Mouse (Mus musculus): ENCODE data around the gene Tpx2. TPM values are rescaled to one million over a fixed set of nuclear protein-coding genes. Genes with fewer than 3 reads are reported as not detected.
A peak's percentile ranks its signal among the peaks of the same experiment; 100 is the strongest.

Tpx2 gene
- total RNA-seq, 2 experiments from 2014 or later: 1.7 to 2.2 TPM

DNA sequence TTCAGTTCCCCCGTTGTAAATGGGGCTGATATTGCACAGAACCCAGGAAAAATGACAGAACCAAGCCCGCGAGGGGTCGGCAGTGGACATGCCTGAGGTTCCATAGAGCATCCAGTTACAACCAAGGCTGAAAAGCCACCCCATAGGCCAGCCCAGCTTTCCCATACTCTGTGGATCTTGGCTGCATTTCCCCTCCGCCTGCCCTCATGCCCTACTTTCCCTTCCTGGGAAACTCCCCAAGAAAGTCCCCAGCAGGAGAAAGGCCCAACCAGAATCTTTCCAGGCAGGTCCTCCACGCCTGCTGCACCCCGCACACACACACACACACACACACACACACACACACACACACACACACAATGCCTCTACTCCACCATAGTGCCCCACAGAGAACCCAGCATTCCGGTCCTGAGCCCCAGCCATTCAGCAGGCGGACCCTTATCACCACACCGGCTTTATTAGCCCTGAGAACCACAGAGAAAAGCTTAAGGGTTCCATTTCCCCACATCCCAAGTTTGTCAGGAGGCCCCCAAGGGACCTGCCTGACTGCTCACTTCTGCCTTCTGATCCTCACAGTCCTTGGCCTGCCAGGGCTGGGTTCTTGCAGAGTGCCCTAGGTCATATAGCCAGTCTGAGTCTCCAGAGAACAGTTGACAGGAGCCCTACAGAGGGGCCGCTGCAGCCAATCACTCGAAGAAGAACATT is 83.8 kb downstream of the Tpx2 start:
- intact Hi-C loops (cut with DNase I): loop anchor here (5.0 kb wide), 1 partner anchor 81 kb away; no protein-coding TSS in a partner anchor

DNA sequence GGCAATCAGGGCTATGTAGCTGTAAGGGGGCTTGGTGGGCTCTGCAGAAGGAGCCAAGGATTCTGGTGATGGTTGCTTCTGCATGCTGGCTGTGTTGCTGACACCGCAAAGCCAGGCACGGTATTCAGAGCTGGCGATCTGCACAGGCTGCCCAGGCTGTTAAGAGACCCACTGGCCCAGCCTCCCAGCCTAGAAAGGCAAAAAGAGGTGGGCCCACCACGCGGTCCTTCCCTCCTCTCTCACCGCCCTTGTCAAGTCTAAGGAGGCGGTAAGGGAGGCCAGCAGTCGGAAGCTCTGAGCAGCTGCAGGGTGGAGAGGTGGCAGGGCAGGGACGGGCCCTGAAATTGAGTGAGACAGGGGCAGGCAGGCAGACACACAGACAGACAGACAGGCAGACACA is 85.3 kb downstream of the Tpx2 start, which contains the start of gene Foxs1:
Foxs1 (minus strand) TSS at position 161 of the 400 bp plus-strand sequence.
- intact Hi-C loops (cut with DNase I): loop anchor here (1.0 to 5.0 kb wide), 2 partner anchors 20 to 79 kb away; no protein-coding TSS in a partner anchor
- no peak for DNase-seq (ENCODE audit: low spot score in 2 of 2)

More for the DNA sequence above, 83.8 kb downstream of the Tpx2 start:
- DNase-seq (ENCODE audit: low spot score in 2 of 2): no peak

DNA sequence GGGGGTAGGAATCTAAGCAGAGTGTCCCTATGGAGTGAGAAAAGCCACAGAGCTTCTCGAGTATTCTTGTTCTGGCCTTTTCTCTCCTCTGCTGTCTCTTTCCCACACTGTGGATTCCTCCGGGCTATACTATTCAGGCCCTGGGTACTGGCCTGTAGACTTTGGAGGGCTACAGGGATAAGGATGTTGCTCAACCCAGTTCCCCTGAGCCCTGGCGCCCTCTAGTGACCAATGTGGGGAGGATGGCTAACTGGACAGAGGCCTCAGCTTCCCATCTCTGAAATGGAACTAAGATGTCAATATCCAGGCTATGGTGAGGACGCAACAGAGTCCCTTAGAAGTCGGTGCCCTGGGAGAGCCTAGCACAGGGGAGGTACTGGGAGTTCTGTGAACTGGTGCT is 85.8 kb downstream of the Tpx2 start:
- intact Hi-C loops (cut with DNase I): loop anchor here (1.0 to 5.0 kb wide), 2 partner anchors 20 to 79 kb away; no protein-coding TSS in a partner anchor
- DNase-seq (ENCODE audit: low spot score in 2 of 2): peak in 1 of 2 experiments; percentile 37

DNA sequence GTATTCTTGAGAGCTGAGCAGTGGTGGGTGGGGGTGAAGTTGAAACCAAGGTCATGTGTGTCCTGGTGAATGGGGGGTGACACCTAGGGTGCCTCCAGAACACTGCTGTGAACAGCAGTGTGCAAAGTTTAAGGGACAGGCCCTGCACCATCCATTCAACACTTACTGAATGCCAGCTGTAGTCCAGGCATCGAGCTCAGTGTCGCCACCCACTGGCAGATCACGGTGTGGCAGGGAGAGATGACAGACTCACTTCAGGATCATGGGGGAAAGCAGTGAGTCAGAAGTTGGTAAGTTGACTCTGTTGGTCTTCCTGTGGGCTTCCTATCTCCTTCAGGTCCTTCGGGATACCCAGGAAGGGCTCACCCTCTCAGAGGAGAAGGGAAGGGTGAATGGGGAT is 92.1 kb downstream of the Tpx2 start:
- intact Hi-C loops (cut with DNase I): no loop called here

DNA sequence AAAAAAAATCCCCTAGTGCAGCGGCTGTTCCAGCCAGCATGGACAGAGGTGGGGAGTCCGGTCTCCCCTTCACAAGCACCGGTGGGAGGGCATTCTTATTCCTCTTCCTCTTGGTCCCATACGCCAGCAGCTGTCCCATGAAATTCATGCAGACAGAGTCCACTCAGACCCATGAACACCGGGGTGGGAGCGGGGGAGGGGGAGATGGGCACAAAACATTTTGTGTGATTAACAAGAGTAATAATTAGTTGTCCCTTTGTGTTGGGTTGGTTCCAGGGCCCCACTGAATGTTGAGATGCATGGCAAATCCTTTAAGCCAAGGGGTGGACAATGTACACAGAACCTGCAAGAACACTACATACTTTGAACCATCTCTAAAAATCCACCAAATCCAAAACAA is 93.3 kb downstream of the Tpx2 start:
- no peak for DNase-seq (ENCODE audit: low spot score in 2 of 2)
- intact Hi-C loops (cut with DNase I): no loop called here

More for the DNA sequence above, 92.1 kb downstream of the Tpx2 start:
- peak in 1 of 2 experiments; percentile 46 for DNase-seq (ENCODE audit: low spot score in 2 of 2)

DNA sequence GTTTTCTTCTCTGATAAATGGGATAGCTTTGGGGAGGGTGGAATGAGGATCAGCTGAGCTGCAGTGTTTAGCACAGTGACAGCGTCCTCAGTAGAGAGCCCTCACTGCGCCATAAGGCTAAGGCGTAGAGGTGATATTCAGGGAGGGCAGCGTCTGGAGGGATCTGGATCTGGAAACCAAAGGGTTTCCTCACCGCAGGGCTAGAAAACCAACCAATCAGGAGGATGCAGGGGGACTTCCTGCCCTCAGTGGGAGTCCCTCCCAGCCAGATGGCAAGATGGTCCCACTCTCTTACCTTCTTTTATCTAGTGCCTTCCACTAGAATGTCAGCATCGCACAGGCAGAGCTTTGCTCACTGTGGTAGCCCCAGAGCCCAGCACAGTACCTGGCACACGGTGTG is 94.0 kb downstream of the Tpx2 start:
- intact Hi-C loops (cut with DNase I): no loop called here

DNA sequence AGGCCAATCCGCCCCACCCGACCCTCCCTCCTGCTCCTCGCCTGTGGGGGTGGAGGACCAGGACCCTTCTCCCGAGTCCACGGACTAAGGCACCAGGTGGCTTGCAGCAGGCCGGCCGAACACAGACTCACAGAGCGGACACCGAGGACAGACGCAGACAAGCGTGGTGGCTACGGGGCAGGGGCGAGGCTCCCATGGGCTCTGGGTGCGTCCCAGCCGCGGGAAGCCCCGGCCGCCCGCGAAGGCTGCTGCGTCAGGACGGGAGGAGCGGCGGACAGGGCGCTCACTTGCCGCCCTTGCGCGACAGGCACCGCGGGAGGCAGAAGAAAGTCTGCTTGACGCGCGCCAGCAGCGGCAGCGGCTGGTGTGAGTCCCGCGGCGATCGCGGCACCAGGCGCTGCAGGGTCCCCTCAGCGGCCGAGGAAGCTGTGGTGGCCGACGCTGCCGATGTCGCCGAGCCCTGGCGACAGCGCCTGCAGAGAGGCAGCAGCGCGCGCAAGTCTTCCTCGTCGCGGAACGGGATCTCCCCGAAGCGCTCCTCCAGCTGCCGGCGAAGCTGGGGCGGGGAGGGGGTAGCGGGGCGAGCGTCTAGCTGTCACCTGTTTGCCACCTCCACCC is 95.2 kb downstream of the Tpx2 start:
- DNase-seq (ENCODE audit: low spot score in 2 of 2): no peak
- intact Hi-C loops (cut with DNase I): no loop called here

More for the DNA sequence above, 94.0 kb downstream of the Tpx2 start:
- no peak for DNase-seq (ENCODE audit: low spot score in 2 of 2)

DNA sequence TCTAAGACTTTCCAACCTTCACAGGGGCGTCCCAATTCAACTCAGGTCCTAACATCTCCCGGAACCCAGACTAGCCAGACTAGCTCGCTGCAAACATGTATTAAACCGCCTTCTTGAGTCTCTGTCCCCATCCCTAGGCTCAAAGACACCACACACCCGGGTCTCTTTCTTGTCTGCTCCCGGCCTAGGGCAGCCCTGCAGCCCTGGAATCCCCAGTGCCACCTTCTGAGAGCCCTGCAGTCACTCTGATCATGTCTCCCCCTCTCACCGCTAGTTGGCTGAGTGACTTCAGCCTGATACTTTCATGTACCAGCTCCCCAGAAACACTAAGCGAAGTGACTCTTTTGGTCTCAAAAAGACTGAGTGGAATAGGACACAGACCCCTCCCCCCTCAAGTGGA is 95.8 kb downstream of the Tpx2 start:
- DNase-seq (ENCODE audit: low spot score in 2 of 2): no peak
- intact Hi-C loops (cut with DNase I): no loop called here

DNA sequence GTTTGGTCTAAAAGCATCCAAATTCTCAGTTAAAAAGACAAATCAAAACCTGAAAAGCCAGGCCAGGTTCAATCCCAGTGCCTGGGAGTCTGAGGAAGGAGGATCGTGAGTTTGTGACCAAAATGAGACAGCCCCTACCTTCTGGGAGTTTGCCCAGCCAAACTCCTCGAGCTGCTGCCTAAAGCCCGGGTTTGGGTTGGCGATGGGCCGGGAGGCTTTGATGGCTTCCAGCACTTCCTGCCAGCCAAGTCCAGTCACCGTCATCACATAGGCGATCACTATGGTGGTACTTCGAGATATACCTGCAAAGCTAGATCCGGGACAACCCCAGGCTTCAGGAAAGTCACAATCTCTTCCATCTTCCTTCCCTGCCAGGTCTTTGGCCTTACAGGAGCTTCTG is 96.2 kb downstream of the Tpx2 start:
- DNase-seq (ENCODE audit: low spot score in 2 of 2): no peak
- intact Hi-C loops (cut with DNase I): no loop called here

Small RNAs within 50 kb of the gene (microRNA-seq; reads per million reads assigned to microRNA genes)
- 0 reads per million in 2 experiments for gene Mir5622

Other genes starting within 250 kb of the Tpx2 start
- not detected for gene Defb45, start 248.6 kb upstream of the Tpx2 start, total RNA-seq (2021)
- not detected for gene Defb36, start 243.6 kb upstream of the Tpx2 start, total RNA-seq (2021)
- gene Defb25, start 224.9 kb upstream of the Tpx2 start, total RNA-seq (2021): not detected
- gene Rem1, start 221.0 kb upstream of the Tpx2 start, total RNA-seq (2021): 1 to 10 TPM; 1.1 TPM
- gene H13, start 178.5 kb upstream of the Tpx2 start, total RNA-seq (2021): 10 to 100 TPM; 73.1 to 85.4 TPM
- gene Mcts2, start 160.9 kb upstream of the Tpx2 start, total RNA-seq (2021): 10 to 100 TPM; 21.3 to 24.5 TPM
- 10 to 100 TPM; 19.9 to 30.4 TPM for gene Id1, start 111.7 kb upstream of the Tpx2 start, total RNA-seq (2021)
- gene Cox4i2, start 93.8 kb upstream of the Tpx2 start, total RNA-seq (2021): 1 to 10 TPM; 1.8 to 2.6 TPM
- gene Bcl2l1, start 16.2 kb upstream of the Tpx2 start, total RNA-seq (2021): 100 to 1,000 TPM; 128 to 138 TPM
- gene Mylk2, start 63.4 kb downstream of the Tpx2 start, total RNA-seq (2021): not detected
- 1 to 10 TPM; 1.0 TPM for gene Foxs1, start 85.2 kb downstream of the Tpx2 start, total RNA-seq (2021)
- 10 to 100 TPM; 17.8 to 23.4 TPM for gene Dusp15, start 103.7 kb downstream of the Tpx2 start, total RNA-seq (2021)
- 1 to 10 TPM; 1.7 to 2.6 TPM for gene Ttll9, start 114.5 kb downstream of the Tpx2 start, total RNA-seq (2021)
- 10 to 100 TPM; 50.7 to 51.4 TPM for gene Pdrg1, start 167.5 kb downstream of the Tpx2 start, total RNA-seq (2021)
- 1 to 10 TPM; 4.3 to 5.7 TPM for gene Xkr7, start 183.9 kb downstream of the Tpx2 start, total RNA-seq (2021)
- 1 to 10 TPM; 4.9 to 5.5 TPM for gene Ccm2l, start 218.0 kb downstream of the Tpx2 start, total RNA-seq (2021)

Measured in left cerebral cortex, postnatal 25 days (tissue).